Mouse (Mus musculus) erythroblast, embryonic 14.5 days (primary cell): ENCODE results near the gene Cct4. TPM values are rescaled to one million over a fixed set of nuclear protein-coding genes. Genes with fewer than 3 reads are reported as not detected.

ENCODE experiments used
- H3K27me3 ChIP-seq: 2 replicates; pipeline ENCODE4 v1.6.1; 2012; ENCODE audit warnings: inconsistent platforms; ENCODE audit not compliant: control insufficient read depth
- H3K36me3 ChIP-seq: 2 replicates; pipeline ENCODE4 v1.6.1; 2012; ENCODE audit warnings: mild to moderate bottlenecking, inconsistent platforms; ENCODE audit not compliant: control insufficient read depth
- H3K4me1 ChIP-seq: 2 replicates; pipeline ENCODE4 v1.6.1; 2012; ENCODE audit warnings: inconsistent platforms; ENCODE audit not compliant: control insufficient read depth
- H3K4me3 ChIP-seq: replicated peaks from 2 replicates; pipeline ENCODE3; 2012; ENCODE audit warnings: moderate library complexity, mild to moderate bottlenecking, inconsistent platforms
- H3K9me3 ChIP-seq: 2 replicates; pipeline ENCODE4 v1.6.1; 2012; ENCODE audit warnings: low read length, inconsistent platforms, mixed read lengths; ENCODE audit not compliant: control insufficient read depth
- GATA1 ChIP-seq: IDR thresholded peaks from 2 replicates; pipeline ENCODE4 v1.6.1; 2012; ENCODE audit warnings: low read length, inconsistent platforms, mixed read lengths
- TAL1 ChIP-seq: IDR thresholded peaks from 3 replicates; pipeline ENCODE4 v1.6.1; 2012; ENCODE audit warnings: low read length, inconsistent platforms, mixed read lengths
- polyA plus RNA-seq: library from polyadenylated mRNA; stranded (reverse); fragments of >175 nt; gene quantifications from 2 replicates; pipeline ENCODE4 v1.2.3, GENCODE M21; 2012

The Cct4 gene
- polyA plus RNA-seq = 17.0 and 22.5 TPM in 2 replicates

- H3K9me3 ChIP-seq = no peaks in the 10 kb centered on the region
- H3K4me3 ChIP-seq = peak within 1 kb of the TSS; percentile 99
These were observed at the start of gene Cct4 for GRCm38 (mm10) chr11:22990393-22991126. Cct4 (plus strand) TSS chr11:22990519.

GRCm38 (mm10) chr11:22949101-22949500 lies 41.2 kb upstream of the Cct4 start:
- TF ChIP-seq GATA1 (no peak), TAL1 (no peak)
- Histone ChIP-seq H3K36me3 (peaks cover 4% of the 10 kb centered on the region), H3K27me3 (no peaks in the 10 kb centered on the region), H3K9me3 (no peaks in the 10 kb centered on the region), H3K4me1 (peaks cover 7% of the 10 kb centered on the region), H3K4me3 (no peak overlapping the region)

More at GRCm38 (mm10) chr11:22990393-22991126, at the start of gene Cct4:
- no peaks in the 10 kb centered on the region for H3K27me3 ChIP-seq
- TF ChIP-seq GATA1 (no peak), TAL1 (no peak)
- peaks cover 36% of the 10 kb centered on the region for H3K36me3 ChIP-seq
- H3K4me1 ChIP-seq = peaks cover 36% of the 10 kb centered on the region

- Histone ChIP-seq H3K36me3 (peaks cover 7% of the 10 kb centered on the region), H3K4me3 (no peak overlapping the region), H3K27me3 (no peaks in the 10 kb centered on the region), H3K9me3 (no peaks in the 10 kb centered on the region), H3K4me1 (peaks cover 7% of the 10 kb centered on the region)
- TF ChIP-seq TAL1 = no peak
- TF ChIP-seq GATA1 = no peak
These were observed 40.2 kb upstream of the Cct4 start for GRCm38 (mm10) chr11:22950131-22950530.

GRCm38 (mm10) chr11:22952668-22953067 lies 37.7 kb upstream of the Cct4 start:
- no peak for TF ChIP-seq TAL1
- no peak for TF ChIP-seq GATA1
- Histone ChIP-seq H3K4me1 (peaks cover 7% of the 10 kb centered on the region), H3K4me3 (no peak overlapping the region), H3K9me3 (no peaks in the 10 kb centered on the region), H3K27me3 (no peaks in the 10 kb centered on the region), H3K36me3 (peaks cover 19% of the 10 kb centered on the region)

GRCm38 (mm10) chr11:22956346-22956745 lies 34.0 kb upstream of the Cct4 start:
- H3K4me1 ChIP-seq = no peaks in the 10 kb centered on the region; the same call in none of the 2 replicates
- no peak overlapping the region for H3K4me3 ChIP-seq
- no peaks in the 10 kb centered on the region for H3K9me3 ChIP-seq
- TF ChIP-seq TAL1 (no peak), GATA1 (no peak)
- H3K27me3 ChIP-seq = no peaks in the 10 kb centered on the region
- peaks cover 19% of the 10 kb centered on the region for H3K36me3 ChIP-seq

- no peaks in the 10 kb centered on the region for H3K9me3 ChIP-seq
- H3K4me3 ChIP-seq = no peak overlapping the region
- H3K4me1 ChIP-seq = no peaks in the 10 kb centered on the region; the same call in none of the 2 replicates
- no peak for TF ChIP-seq GATA1
- peaks cover 19% of the 10 kb centered on the region for H3K36me3 ChIP-seq
- H3K27me3 ChIP-seq = no peaks in the 10 kb centered on the region
These were observed 33.5 kb upstream of the Cct4 start for GRCm38 (mm10) chr11:22956830-22957229.

GRCm38 (mm10) chr11:22957791-22958374 lies 32.4 kb upstream of the Cct4 start:
- Histone ChIP-seq H3K4me1 (no peaks in the 10 kb centered on the region; the same call in 1 of the 2 replicates), H3K9me3 (no peaks in the 10 kb centered on the region), H3K36me3 (peaks cover 16% of the 10 kb centered on the region), H3K4me3 (no peak overlapping the region), H3K27me3 (no peaks in the 10 kb centered on the region)
- no peak for TF ChIP-seq TAL1
- no peak for TF ChIP-seq GATA1

- no peak overlapping the region for H3K4me3 ChIP-seq
These were observed 28.2 kb upstream of the Cct4 start for GRCm38 (mm10) chr11:22962101-22962500.

GRCm38 (mm10) chr11:22964401-22964800 lies 25.9 kb upstream of the Cct4 start:
- no peaks in the 10 kb centered on the region for H3K27me3 ChIP-seq
- peaks cover 5% of the 10 kb centered on the region for H3K36me3 ChIP-seq
- H3K9me3 ChIP-seq = peaks cover 8% of the 10 kb centered on the region
- H3K4me3 ChIP-seq = no peak overlapping the region
- H3K4me1 ChIP-seq = peaks cover 2% of the 10 kb centered on the region; the same call in 1 of the 2 replicates
- no peak for TF ChIP-seq GATA1
- TF ChIP-seq TAL1 = no peak

More at GRCm38 (mm10) chr11:22962101-22962500, 28.2 kb upstream of the Cct4 start:
- Histone ChIP-seq H3K36me3 (peaks cover 7% of the 10 kb centered on the region), H3K27me3 (no peaks in the 10 kb centered on the region), H3K4me1 (peaks cover 2% of the 10 kb centered on the region; the same call in 1 of the 2 replicates), H3K9me3 (peaks cover 5% of the 10 kb centered on the region)
- TF ChIP-seq GATA1 (no peak), TAL1 (no peak)
